Mouse (Mus musculus) kidney, adult 18-20 months (tissue): Measurements from ENCODE around the gene 4930524J08Rik.
A peak's percentile ranks its signal among the peaks of the same experiment; 100 is the strongest.

ENCODE experiments used
- DNase-seq: peaks from one replicate; pipeline ENCODE4 v3.0.0; 2021

The 4930524J08Rik gene

DNA sequence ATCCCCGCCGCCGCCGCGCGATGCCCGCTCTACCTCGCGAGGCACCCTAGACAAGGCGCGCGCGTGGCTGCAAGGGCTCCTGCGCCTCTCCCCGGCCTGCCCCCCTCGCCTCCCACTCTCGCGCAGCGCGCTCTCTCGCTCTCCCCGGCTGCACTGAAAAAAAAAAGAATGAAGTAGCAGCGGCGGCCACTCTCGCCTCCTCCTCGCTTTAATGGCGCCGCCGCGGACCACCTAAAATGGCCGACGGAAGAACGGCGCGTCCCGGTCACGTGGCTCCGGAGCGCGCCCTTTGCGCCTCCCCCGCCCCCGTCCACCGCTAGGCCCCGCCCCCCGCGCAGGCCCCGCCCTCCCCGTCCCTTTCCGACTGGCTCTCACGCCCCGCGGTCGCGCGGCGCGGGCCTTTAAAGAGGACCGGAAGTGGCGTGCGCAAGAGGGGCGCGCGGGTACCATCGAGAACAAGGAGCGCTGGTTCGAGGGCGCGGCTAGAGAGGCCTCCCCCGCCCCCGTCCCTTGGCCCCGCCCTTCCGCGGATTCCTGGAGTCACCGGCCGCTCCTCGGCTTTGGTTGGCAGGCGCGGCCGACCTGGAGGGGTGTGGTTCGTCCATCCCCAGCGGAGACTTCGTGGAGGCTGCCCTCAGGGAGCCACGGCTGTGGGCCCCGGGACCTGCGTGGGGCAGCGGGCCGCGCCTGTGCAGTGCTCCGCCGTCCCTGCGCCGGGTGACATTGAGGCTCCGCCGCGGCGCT, at the start of gene 4930524J08Rik, which contains the start of gene Hnrnpd:
Gene 4930524J08Rik (plus strand): TSS at position 363 of the 744 bp plus-strand sequence.
Gene Hnrnpd (minus strand): TSS at position 240 of the 744 bp plus-strand sequence.
- DNase-seq = peak; percentile 94

DNA sequence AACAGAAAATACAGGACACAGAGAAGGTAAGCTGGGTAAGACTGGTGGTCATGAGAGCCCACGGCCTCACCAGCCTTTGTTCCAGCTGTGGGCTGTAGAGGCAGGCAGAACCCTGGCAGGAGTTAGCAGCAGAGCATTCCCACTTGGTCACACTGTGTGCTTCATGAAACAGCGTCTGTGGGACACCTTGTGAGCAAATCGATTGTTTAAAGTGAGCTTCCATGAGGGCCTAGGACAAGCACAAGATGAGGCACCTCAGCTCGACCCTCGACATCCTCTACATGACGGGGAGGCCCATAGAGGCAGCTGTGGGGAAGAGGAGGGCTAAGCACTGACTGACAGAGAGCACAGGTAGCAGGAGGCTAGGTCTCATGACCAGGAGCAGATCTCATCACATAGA, 47.0 kb upstream of the 4930524J08Rik start:
- DNase-seq = no peak

DNA sequence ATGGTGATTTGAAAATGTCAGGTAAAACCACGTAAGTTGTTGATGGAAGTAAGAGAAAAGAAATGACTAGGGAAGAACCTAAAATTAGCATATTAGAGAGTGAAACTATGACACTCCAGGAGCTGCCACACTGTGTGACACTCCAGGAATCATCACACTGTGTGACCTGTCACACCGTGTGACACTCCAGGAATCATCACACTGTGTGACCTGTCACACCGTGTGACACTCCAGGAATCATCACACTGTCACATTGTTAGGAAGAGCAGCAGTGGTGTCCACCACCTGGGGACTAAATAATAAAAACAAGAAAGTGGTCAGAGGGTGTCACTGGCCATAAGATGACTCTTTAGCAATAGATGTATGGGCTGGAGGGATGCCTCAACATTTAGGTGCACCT, 39.4 kb upstream of the 4930524J08Rik start:
- DNase-seq = no peak

DNA sequence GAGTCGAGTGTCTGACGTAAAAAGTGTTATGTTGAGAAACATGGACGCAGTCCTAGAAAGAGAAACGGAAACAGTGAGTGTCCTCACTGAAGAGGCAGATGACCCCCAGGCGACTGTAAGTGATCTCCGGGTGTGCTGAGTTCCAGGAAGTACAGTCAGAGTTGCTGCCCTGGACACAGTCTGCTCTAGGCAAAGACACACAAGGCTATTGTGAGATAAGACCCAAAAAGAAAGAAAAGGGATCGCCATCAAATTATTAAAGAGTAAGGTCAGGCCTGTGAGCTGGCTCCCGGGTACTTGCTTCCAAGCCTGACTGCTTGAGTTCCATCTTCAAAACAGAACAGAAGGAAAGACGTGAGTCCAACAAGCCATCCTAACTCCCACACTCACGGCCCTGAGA, 37.6 kb upstream of the 4930524J08Rik start:
- DNase-seq = no peak

DNA sequence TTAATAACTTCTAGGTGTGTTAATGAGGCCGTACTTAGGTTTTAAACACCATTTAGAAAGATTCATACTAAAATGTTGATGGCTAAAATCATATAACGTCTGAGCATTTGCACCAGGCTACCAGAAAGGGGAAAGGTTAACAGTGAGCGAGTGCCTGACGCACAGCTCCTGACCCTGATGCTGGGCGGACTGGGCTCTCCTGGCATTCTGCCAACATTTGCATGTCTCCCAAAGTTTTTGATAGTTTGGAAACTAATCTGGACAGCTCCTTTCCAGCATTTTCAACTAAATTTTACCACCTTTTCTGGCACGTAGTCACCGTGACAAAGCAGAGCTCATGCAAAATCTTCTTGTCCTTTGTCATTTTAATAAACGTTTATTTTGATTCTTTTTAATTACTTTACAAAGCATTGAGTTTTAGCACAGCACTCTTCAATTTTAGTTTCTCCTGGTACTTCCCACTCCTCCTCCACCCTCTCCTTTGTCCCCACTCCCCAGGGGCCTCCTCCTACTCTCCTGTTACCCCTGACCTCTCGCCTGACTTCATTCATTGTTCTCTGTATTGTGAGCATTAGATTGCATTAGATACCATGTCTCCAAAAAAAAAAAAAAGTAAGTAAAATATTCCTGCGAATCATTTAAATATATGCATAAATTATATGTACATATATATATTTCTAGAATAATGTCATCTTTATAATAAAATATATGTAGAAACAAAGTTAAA, 36.9 kb upstream of the 4930524J08Rik start:
- no peak for DNase-seq

DNA sequence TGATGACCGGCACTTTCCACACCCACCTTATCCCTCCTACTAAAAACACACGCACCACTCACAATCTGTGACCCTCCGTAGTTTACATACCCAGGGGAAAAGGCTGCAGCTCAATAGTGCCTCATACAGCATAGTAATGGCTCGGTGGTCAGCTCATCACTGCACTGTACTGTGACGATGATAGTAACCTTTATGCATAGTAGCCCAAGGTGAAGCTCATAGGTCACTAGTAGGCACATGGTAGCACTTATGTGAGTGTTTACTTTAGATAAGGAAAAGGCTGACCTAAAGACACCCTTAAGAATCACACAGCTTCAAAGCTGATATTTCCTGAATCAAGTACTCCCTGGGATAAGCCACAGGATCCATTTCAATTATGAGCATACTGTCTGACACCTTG, 26.3 kb upstream of the 4930524J08Rik start:
- DNase-seq = no peak

DNA sequence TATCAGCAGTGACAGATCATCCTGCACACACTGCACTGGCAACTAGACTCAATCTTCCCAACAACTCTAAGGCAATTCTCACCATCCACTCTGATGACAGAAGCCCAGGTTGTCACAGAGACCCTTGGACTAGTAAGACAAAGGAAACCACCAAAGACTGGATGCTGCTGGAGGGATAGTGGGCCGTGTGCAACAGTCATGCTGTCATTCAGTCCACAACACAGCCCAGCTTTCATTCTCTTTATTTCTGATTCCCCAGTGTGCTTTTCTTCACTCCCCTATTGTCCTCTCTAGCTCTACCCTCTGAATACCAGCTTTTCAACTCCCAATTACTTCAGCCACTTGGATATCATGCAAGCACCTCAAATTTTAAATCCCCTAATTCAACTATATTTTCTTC, 25.0 kb upstream of the 4930524J08Rik start:
- DNase-seq = no peak

DNA sequence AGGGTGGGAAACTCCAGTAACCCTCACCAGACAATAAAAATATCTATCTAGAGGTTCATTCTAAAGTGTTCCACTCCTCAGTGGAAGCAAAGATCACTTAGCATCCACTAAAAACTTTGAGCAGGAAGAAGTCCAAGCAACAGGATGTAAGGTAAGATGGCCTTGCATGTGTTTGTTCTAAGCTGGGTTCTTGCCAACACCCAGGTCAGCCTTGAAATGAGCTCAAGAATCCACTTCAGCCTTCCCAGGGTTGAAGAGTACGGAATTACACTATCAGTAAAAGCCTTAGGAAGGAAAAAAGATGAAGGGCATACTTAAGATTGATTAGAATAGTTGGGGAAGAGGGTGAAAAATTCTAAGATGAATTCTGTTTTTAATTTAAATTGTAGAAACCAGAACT, 20.2 kb upstream of the 4930524J08Rik start:
- no peak for DNase-seq

DNA sequence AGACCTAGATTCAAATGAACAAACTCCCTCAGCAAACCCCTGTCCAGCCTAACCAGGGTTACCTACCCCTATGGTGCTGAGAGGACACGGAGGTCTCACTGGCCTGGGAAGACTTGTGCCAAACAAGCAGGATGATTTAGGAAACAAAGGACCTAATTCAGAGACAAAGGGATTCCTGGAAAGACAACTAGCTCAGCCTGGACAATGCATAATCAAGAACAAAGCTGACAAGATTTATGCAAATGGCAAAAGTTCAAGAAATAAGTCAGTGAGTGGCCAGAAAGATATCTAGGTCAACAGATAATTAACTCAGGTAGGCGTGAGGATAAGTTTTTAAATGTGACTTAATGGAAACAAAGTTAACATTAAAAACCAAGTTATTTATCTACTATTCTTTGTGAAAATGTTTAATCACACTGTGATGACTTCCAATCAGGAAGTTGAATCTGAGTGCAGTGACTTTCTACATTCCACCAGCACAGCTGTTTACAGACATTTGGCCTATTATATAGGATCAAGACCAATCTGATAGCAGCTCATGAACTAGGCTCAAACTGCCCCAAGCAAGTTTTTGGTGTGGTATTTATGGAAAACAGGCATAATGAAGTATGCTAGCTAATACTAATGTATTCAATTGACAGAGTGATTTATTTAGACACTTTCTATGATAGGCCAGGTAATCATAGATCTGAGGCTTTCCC, 19.5 kb upstream of the 4930524J08Rik start:
- DNase-seq = no peak

DNA sequence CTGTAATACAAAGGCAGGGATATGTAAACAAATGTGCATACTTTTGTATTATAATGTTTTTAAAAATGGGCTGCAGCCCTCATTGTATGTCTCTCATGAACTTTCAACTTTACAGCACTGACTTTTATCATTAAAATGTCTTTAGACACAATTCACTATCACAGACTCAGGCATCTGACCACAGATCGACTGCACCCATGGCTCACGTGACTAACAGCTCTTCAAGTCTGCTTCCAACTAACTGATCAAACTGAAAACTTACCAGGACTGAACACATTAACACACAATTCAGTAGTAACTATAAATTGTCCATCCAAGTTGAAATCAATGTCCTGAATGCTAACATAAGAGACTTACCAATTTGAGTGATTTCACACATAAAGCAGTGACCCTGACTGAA, 18.9 kb upstream of the 4930524J08Rik start:
- DNase-seq = no peak

DNA sequence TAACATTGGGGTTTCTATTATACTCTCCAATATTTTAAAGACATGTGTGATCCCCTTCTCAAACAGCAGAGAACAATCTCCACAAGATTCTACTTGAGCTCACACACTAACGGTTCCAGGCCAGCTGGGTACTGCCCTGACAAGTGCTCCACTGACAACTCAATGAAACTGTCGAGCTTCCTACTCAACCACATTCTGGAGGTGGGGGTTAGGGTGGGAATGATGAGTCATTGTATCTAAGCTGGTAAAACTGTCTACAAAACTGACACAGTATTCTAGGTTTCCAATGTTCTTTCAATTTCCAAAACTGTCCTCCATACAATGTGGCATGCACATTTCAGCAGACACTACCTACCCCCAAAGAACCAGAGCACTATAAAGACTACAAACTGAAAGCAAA, 4.9 kb upstream of the 4930524J08Rik start:
- no peak for DNase-seq

DNA sequence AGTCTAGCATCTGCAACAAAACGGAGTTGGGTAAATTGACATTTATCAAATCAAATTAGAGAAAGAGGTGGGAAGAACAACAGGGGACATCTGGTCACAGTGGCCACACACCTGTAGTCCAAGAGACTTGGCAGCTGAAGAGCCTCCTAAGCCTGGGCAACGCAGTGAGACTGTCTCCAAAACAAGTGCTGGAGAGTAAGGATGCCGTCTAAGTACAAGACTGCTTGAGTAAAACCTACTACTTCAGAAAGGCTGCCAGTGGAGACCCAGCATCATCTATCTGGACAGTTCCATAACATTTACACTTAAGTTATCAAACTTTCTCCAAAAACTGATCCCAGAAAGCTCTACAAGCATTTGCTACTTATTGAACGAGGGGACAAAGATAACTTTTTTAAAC, 3.8 kb upstream of the 4930524J08Rik start:
- no peak for DNase-seq

DNA sequence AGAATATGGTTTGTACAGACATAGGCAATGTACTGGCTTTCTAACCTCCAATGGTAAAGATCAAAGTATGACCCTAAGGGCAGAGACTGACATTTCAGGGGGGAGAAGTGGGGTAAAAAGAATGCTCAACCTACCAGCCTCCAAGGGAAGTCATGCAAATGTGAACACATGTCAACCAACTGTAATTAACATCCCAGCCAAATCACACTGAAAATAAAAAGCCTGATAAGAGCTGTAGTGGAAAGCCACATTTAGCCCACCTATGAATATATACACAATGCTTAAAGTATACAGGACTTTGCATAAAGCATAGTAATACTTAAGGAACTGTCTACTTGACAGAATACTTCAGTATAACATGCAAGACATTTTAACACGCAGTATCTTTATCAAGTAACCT, 3.1 kb upstream of the 4930524J08Rik start:
- no peak for DNase-seq

DNA sequence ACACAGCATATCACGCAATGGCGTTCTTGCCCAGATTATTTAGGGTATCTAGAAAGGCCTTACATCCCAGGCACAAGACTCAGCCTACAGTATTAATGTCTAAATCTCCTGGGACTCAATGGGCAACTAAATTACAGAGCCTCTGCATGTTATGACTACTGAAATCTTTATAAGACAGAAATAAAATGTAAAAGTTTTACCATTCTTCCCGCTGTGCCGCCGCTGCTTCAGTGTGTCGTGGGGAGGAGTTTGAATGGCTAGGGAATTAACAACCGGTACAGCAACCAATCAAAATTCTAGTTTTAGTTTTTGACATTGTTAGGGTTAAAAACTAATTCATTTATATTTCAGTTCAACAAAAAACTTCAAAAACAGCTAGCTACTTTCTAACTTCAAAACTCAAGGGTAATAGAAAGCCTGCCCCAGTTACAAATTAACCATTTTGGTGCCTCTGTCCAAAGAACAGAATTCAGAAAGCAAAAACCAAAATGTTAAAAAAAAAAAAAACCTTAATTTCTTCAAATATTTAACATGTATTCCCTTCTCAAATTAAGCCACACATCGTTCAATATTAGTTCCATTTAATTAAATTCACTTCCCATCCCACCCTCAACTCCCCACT, 2.4 kb upstream of the 4930524J08Rik start:
- DNase-seq = no peak

DNA sequence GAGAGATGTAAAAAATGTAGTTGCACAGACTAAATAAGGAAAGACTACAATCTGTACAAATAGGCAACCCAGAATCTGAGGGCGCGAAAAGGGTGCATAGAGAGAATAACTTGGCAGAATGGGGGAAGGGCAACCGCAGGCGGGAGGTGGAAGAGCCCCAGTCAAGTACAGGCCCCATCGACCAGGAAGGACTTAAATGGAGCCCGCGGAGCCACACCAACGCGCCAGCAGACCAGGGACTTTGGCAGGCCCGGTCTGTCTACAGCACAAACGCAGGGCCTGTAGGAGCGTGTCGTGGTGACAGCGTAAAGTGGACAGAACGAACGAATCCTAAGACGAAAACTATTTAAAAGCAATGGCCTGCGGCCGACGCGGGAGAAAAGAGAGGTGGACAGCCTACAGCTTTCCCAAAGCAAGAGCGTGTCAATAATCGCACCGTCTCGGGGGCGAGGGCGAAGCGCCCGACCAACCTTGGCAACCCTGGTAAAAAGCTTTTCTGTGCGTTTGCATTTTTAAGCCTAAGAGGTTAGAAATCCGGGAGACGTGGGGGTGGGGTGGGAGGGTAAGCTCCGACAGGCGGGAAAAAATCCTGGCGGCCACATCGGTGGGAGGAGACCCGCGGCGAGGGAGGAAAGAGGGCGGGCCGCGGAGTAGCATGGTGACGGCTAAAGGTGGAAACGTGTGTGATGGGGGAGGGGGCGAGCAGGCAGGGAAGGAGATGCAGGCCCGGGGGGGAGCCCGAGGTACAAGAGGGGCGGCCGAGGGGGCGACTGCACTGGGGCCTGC, 1.2 kb upstream of the 4930524J08Rik start:
- peak; percentile 87 for DNase-seq

DNA sequence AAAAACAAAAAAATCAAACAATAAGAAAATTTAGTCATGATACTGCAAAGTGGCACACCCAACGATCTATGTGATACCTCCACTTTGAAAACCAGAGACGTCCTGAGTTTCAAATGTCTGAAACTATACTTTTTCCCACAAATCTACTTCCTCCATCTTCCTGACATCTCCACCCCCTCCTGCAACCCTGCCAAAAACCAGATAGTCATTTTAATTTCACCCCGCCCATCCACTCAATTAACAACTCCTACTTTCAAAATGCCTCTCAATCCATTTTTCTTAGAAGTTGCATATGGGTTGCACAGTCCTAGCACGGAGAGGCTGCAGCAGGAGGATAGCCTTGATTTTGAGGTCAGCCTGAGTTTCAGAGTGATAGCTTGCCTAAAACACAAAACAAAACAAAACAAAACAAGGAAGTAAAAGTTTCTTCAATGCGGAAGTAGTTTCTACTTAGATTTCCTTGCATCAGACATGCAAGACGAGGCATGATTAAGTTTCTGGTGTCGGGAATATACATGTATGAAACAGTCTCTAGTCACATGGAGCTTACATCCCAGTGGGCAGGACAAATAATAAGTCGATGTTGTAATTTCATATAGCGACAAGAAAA, 4.7 kb downstream of the 4930524J08Rik start:
- DNase-seq = no peak

DNA sequence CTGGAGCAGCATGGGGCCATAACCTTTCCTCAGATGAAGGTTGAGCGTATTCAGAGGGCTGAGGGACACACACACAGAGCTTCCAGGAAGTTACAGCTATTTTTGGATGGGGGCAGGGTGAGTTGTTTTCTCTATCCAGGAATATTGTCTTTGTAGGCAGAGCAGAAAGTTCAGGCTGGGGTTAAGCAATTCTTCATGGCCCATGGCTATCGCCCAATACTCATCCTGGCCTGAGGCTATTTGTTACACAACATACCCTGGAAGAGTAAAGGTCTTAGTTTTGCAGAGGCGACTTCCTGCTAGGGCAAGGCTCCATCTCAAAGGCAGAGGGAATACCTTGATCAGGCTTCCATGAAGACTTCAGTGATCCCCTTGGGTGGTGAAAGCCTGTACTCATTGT, 15.3 kb downstream of the 4930524J08Rik start:
- peak; percentile 20 for DNase-seq

DNA sequence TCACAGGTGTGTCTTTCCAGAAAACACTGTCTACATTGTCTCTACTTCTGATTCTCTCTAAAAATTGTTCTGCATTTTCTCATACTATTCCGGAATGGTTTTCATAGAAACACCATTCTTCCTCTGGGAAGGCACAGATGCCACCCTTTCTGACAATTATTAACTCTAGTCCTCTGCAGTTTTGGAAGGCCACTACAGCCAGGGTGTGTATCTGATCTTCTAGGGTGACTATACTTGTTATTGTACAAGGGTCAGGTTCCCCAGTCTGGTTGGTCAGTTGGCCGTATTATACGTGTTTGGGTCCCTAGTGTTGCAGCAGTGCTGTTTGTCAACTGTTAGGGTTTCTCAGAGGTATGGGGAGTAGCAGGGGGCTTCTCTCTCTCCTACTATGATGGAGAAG, 15.8 kb downstream of the 4930524J08Rik start:
- DNase-seq = no peak

DNA sequence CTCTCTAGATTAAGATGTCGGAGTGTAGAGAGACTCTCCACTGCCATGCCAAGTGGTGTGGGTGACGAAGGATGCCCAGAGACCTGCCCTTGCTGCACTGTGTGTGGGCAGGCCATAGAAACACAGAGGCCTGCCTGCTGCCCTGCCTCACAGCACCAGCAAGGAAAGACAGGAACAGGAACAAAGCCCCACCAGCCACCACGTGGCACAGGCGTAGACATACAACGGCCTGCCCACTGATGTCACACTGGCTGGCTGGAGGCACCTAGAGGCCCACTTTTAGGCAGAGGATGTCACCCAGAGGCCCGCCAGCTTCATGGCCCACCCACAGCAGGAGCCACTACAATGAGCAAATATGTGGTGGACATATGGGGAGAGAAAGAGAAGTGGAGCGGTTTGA, 21.2 kb downstream of the 4930524J08Rik start:
- DNase-seq = no peak

DNA sequence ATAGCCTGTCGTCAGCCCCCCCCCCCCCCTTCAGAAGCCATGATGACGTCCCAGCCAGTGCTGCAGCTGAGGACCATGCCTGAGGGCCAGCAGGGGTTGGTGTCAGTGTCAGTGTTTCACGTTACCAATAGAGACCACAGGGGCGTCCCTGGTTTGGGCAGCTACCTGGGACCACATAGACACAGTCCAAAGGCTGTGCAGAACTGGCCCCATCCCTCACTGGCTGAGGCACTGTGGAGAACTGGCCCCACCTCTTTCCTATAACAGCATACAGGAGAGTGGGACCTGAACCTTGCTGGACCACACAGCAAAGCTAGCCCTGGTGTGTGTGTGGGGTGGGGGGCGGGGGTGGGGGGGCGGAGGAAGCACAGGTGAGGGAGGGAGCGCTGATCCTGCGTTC, 21.6 kb downstream of the 4930524J08Rik start:
- DNase-seq = no peak

DNA sequence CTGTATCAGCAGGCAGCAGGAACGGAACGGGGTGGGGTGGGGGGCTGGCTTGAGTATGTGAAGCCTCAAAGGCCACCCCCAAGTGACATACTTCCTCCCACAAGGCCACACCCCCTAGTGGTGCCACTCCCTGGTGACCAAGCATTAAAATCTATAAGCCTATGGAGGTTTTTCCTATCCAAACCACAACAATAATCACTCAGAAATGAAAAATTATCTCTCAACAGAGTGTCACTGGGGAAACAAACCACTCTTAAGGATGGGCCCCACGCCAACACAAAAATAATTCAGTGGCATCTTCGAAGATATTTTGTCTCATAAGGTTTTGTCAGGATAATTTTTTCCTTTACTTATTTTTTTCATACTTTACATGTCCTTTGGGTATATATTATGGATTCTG, 25.0 kb downstream of the 4930524J08Rik start:
- DNase-seq = no peak

DNA sequence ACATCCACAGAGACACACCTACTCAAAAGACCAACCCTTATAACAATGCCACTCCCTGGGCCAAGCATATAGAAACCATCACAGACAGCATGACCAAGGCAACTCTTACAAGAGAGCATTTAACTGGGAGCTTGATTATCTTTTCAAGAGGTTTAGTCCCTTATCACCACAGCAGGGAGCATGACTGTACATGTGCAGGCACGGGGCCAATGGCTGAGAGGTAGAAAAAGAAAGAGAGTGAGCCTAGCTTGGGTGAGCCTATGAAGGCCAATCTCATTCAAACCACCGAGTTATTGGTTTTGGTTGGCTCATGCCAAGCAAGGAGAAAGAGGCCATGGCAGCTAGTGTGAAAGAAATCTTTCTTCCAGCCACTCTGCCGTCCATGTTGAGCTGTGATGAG, 26.6 kb downstream of the 4930524J08Rik start:
- DNase-seq = no peak
